Mouse (Mus musculus) ovary, postnatal 14 days (tissue): ENCODE measurements at regions not wholly inside any gene's neighbourhood (a gene's known extent, or its start where the extent isn't known, plus 50 kb on each side); places are given as distances from the start of the nearest gene placed in this dataset.

Source experiments
- DNase-seq: peaks from one replicate; pipeline ENCODE4 v3.0.0; 2022; ENCODE audit warnings: low spot score

DNA sequence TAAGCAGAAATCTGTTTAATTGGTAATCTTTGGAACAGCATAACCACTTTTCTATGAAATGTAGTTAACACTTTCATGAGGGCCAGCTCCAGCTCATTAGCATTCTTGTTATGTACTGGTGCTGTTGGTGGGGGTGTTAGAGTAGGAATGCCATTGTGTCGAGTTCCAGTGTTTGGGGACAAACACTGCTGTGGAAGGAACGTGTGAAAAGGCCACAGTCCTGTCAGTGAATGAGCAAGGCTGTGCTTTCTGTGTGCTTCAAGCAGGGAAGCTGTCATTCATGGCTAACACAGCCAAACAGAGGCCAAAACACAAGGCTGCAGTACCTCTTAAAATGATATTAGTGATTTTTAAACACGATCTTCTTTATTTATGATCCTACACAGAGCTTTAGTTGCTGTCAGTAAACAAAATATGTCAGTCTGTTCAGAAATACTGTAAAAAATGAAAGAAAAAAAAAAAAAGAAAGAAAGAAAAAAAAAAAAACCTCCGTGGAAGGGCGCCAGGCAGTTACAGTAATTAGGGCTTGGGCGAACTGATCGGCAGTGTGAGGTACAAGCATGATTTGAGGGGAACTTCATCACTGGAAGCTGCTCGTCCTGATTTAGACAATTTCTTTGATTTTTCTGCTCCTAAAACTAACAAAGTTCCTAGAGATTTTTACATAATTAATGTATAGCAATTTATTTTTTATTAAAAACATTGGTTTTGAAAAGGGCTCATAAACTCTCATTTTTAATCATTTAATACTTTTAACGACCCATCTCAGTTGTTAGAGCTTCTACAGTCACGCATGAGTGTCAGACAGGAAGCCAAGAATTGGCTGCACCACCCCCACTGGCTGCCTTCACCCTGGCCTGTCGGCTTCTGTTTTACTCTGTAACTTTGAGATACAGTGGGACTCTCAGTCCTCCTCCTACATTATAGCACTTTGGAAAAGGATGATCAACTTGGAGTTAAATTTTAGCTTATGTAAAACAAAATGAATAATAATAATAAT is 80.8 kb upstream of the Dnajc24 start:
- DNase-seq: no peak

DNA sequence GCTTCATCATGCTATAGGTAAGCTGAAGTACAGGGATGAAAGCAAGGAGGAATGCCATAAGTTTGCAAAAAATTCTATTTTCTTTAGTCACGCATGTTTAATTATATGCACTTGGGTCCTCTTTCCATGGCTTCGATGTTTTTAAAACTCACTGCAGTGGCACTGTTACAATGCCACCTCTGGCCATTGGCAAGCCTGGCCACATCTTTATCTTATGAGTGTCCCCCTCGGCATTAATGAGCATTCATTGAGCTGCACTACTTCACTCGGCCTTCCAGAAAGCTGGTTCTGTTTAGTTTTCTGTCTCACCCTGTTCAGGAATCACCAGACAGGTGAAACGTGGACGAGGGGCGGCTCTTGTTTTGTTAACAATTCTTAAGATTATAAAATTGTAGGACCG is 79.7 kb upstream of the Dnajc24 start:
- DNase-seq: no peak

DNA sequence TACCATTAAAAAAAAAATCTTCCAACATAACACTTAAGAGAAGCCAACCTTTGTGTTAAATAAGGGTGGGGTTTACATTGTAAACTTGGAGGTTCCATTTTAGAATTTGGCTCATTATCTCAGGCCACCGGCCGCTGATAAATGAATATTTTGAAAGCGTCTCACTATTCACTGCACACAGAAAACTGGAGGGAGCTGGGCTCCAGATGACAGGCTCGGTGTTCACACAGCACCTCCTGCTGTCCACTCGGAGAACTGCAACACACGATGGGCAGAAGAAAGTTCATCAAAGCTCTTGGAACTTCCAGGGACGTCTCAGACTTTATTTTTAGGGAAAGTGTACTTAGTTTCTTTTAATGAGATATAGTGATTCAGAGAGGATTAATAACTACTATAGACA is 78.6 kb upstream of the Dnajc24 start:
- peak; percentile 68 for DNase-seq

DNA sequence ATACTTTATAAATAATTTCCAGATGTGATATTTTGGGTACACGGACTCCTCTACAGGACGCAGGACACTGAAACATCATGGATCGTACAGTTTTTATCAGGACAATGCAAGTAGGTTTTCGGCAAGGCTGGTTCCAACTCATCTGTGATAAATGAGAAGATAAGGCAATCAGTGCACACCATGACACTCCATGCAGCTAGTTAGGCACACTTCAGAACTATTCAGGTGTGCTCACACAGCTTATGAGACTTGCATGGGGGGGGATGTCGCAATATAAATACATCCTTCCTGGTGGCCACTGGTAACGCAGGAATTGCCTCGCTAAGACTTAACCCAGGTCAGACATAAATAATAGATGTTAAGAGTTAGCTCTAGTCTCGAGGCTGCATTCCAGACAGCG is 77.3 kb upstream of the Dnajc24 start:
- DNase-seq: no peak

DNA sequence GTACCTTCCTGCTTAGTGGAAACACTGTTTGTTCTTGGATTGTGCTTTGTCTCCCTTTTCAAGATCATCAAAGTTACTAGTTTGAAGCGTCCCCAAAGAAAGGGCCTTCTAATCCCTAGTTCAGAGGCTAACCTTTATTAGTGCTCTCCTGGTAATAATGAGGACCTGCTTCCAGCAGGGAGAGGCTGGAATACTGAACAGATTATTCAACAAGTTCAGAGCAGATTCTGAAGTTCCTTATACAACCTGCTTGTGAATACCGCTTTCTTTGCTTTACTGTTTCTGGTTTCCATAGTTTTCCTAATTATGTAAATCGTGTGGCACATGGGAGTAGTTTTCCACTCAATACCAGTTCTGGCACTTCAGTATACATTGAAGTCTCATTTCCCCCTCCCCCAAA is 75.2 kb upstream of the Dnajc24 start:
- DNase-seq: no peak

DNA sequence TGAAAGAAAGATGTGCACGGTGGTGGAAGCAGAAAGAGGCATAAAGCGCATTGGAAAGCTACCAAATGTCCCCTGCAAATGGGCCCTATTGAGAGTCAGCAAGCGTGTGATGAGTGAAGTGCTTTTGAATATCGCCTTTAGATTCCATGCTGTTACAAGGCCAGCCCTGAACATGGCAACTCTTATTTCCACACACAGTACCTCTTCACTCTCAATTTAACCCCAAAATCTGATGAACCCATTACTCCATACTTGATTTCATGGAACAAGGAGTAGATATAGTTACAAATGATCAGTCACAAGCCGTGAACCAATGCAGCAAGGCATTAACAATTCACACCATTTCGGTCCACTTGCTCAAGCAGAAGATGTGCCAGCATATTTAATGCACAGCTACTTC is 71.1 kb upstream of the Dnajc24 start:
- no peak for DNase-seq

DNA sequence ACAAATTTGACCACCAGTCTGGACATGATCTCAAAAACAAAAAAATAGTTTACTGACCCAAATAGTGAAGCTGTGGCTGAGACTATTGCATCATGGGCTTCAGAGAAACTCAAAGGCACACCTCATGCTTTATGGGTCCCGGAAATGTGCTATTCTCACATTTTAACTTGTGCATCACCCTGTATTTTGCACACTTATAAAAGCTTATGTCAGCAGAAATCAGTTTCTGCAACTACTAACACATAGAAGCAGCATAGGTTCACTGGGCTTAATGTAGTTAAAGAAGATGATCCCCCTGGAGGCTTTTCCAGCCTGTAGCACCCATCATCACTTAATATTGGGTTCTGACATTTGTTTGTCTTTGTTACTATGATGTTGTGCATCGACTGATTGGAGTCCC is 61.0 kb upstream of the Dnajc24 start:
- DNase-seq: no peak
